Comparison of ENCODE assay signal across 17 mouse cellular contexts in the genomic region with DNA sequence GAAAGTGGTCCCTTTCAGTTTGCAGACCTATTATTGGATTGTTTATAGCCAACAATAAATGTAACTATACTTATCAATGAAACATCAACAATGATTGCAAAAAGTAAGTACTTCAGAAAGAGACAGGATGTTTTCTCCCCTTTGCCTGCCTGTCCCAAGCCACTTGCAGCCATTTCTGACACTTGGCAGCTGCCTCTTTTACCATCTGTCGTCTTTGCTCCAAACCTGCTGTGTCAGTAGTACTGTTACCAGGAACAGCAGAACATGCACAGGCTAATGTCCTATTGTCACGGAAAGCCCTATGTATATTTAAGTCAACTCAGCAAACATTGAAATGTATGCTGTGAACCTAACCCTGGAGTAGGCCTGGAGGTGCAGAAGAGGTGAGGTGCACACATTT.
DNase-seq lines count a peak whose midpoint lies in the region; ATAC-seq and TF ChIP-seq lines count a peak whose summit lies in the region.
"Had no signal": no experiment of that assay in that cellular context is flagged by ENCODE, and none has a peak within 500 bp of the region (broad histone marks: within the 10 kb centered on the region; RNA-seq: fewer than 3 reads in every experiment).

No protein-coding gene starts in this region.

- no peak for TF ChIP-seq CTCF in heart, adult 2 months (IDR thresholded peaks at IDR 0.05)
- no peak for TF ChIP-seq CTCF in midbrain, postnatal 0 days (IDR thresholded peaks at IDR 0.05)

- no peaks in the 10 kb centered on the region for H3K27me3 ChIP-seq in heart, adult 2 months (ENCODE audit: control insufficient read depth, insufficient read depth, low read length)
- no peaks in the 10 kb centered on the region for H3K27me3 ChIP-seq in midbrain, postnatal 0 days (ENCODE audit: insufficient read depth, low read length)
- no peaks in the 10 kb centered on the region for H3K27me3 ChIP-seq in midbrain, embryonic 10.5 days (ENCODE audit: low read depth, poor library complexity, severe bottlenecking)
- H3K27me3 ChIP-seq: limb, embryonic 13.5 days; lung, embryonic 15.5 days; midbrain, embryonic 12.5 days had no signal

- no peak for TF ChIP-seq POLR2A in heart, adult 2 months (IDR thresholded peaks at IDR 0.05; ENCODE audit: insufficient read depth, low read depth, low read length)

- H3K4me1 ChIP-seq in heart, adult 2 months (ENCODE audit: control insufficient read depth, insufficient read depth, low read length), result peaks cover 2% of the 10 kb centered on the region
- H3K4me1 ChIP-seq in midbrain, postnatal 0 days (ENCODE audit: insufficient read depth, low read length), result no peaks in the 10 kb centered on the region
- peaks cover 4% of the 10 kb centered on the region; the same call in 1 of the 2 replicates for H3K4me1 ChIP-seq in midbrain, embryonic 10.5 days
- H3K4me1 ChIP-seq: limb, embryonic 13.5 days; midbrain, embryonic 12.5 days had no signal

- no peak for ATAC-seq in midbrain, postnatal 0 days (ENCODE audit: low FRiP score)
- ATAC-seq: inflammation-experienced regulatory T-cells, adult 6 months had no signal

- H3K36me3 ChIP-seq in heart, adult 2 months (ENCODE audit: control insufficient read depth, insufficient read depth, low read length), result no peaks in the 10 kb centered on the region; the same call in 1 of the 2 replicates
- H3K36me3 ChIP-seq in midbrain, postnatal 0 days (ENCODE audit: insufficient read depth, low read length), result no peaks in the 10 kb centered on the region
- no peaks in the 10 kb centered on the region for H3K36me3 ChIP-seq in midbrain, embryonic 10.5 days
- H3K36me3 ChIP-seq: forebrain, embryonic 10.5 days; heart, embryonic 10.5 days; limb, embryonic 13.5 days; lung, embryonic 15.5 days; midbrain, embryonic 12.5 days had no signal

- no peak for TF ChIP-seq EP300 in heart, adult 2 months (IDR thresholded peaks at IDR 0.05; ENCODE audit: insufficient read depth, low read depth, low read length)

- intact Hi-C loops in heart, adult 2 months (cut with DNase I), result no loop called here

- H3K9ac ChIP-seq in heart, adult 2 months (ENCODE audit: low read depth, low read length), result no peak overlapping the region
- H3K9ac ChIP-seq in midbrain, postnatal 0 days (replicated peaks; ENCODE audit: low read length, poor library complexity, severe bottlenecking), result no peak overlapping the region
- H3K9ac ChIP-seq: limb, embryonic 13.5 days; lung, embryonic 15.5 days; midbrain, embryonic 12.5 days had no signal

- no peaks in the 10 kb centered on the region for H3K9me3 ChIP-seq in midbrain, postnatal 0 days (ENCODE audit: low read length)
- H3K9me3 ChIP-seq in midbrain, embryonic 10.5 days (replicated peaks), result no peaks in the 10 kb centered on the region
- H3K9me3 ChIP-seq: forebrain, embryonic 10.5 days; heart, embryonic 10.5 days; limb, embryonic 13.5 days; lung, embryonic 15.5 days; midbrain, embryonic 12.5 days had no signal

- 61% methylated on average over 2 of the region's 2 CpGs for WGBS in heart, adult 2 months
- WGBS in midbrain, postnatal 0 days, result 77% methylated on average over 2 of the region's 2 CpGs
- WGBS in midbrain, embryonic 10.5 days, result 82% methylated on average over 2 of the region's 2 CpGs

- no peak overlapping the region for H3K4me2 ChIP-seq in midbrain, postnatal 0 days (ENCODE audit: low read depth, low read length, poor library complexity, severe bottlenecking)
- H3K4me2 ChIP-seq: limb, embryonic 13.5 days; lung, embryonic 15.5 days; midbrain, embryonic 12.5 days had no signal

- H3K4me3 ChIP-seq in heart, adult 2 months, result no peak overlapping the region
- no peak overlapping the region for H3K4me3 ChIP-seq in midbrain, postnatal 0 days (ENCODE audit: low read depth, low read length)
- no peak overlapping the region for H3K4me3 ChIP-seq in midbrain, embryonic 10.5 days
- H3K4me3 ChIP-seq: forebrain, embryonic 10.5 days; heart, embryonic 10.5 days; limb, embryonic 13.5 days; lung, embryonic 15.5 days; midbrain, embryonic 12.5 days had no signal

- H3K79me2 ChIP-seq in heart, adult 2 months (replicated peaks; ENCODE audit: control insufficient read depth, insufficient read depth, low read length), result no peaks in the 10 kb centered on the region

- DNase-seq in heart, adult 18-20 months, result peak; percentile 35 to 50
- no peak for DNase-seq in heart, adult 2 months
- DNase-seq in midbrain, postnatal 0 days (ENCODE audit: low spot score), result peak; percentile 61
- DNase-seq in midbrain, embryonic 10.5 days (ENCODE audit: low spot score), result no peak
- peak; percentile 43 to 49 for DNase-seq in cerebellum, postnatal 36 days
- no peak for DNase-seq in kidney, postnatal 25 days
- DNase-seq in kidney, postnatal 4 days, result no peak
- DNase-seq in spleen, postnatal 10 days (ENCODE audit: low spot score in 2 of 2), result no peak
- DNase-seq: heart, postnatal 4 days; layer of hippocampus, postnatal 36 days; thymus, postnatal 4 days had no signal

- H3K27ac ChIP-seq in heart, adult 2 months, result no peak overlapping the region
- no peak overlapping the region for H3K27ac ChIP-seq in midbrain, postnatal 0 days (ENCODE audit: low read depth, low read length)
- no peak overlapping the region for H3K27ac ChIP-seq in midbrain, embryonic 10.5 days (replicated peaks)
- H3K27ac ChIP-seq: forebrain, embryonic 10.5 days; heart, embryonic 10.5 days; limb, embryonic 13.5 days; lung, embryonic 15.5 days; midbrain, embryonic 12.5 days had no signal

Comparison
In these comparisons a context has a peak if more than half of its experiments do, and no peak if none do; other contexts are left out.
1. DNase-seq: peak in heart, adult 18-20 months (2 of 2), midbrain, postnatal 0 days (single experiment) and cerebellum, postnatal 36 days (2 of 2); none in heart, adult 2 months (0 of 2), midbrain, embryonic 10.5 days (single experiment), kidney, postnatal 25 days (0 of 2), kidney, postnatal 4 days (0 of 2) and spleen, postnatal 10 days (0 of 2).